In genomic region chr4:134478031-134478430, GRCm38 (mm10) we compare ENCODE assay signal across 9 mouse cellular contexts. TPM values are rescaled to one million over a fixed set of nuclear protein-coding genes. Genes with fewer than 3 reads are reported as not detected.
A peak's percentile ranks its signal among the peaks of the same experiment; 100 is the strongest.
DNase-seq lines count a peak whose midpoint lies in the region; ATAC-seq lines count a peak whose summit lies in the region.
"Had no signal": no experiment of that assay in that cellular context is flagged by ENCODE, and none has a peak within 500 bp of the region (broad histone marks: within the 10 kb centered on the region; RNA-seq: fewer than 3 reads in every experiment).

No protein-coding gene starts in this region.

- H3K4me2 ChIP-seq in hindbrain, embryonic 13.5 days = no peak overlapping the region

- DNase-seq in Muller cell, postnatal 12 days (ENCODE audit: inconsistent ontology term) = peak; percentile 85
- peak; percentile 97 for DNase-seq in cerebellum, adult 9-10 months
- DNase-seq in frontal cortex, postnatal 10 days (ENCODE audit: low spot score in 2 of 2) = peak; percentile 78 to 90
- peak; percentile 97 to 98 for DNase-seq in layer of hippocampus, postnatal 25 days (ENCODE audit: extremely low spot score in 1 of 2, low spot score in 1 of 2)
- peak; percentile 96 for DNase-seq in lung, postnatal 14 days
- peak; percentile 63 for DNase-seq in retina, adult 2 months (ENCODE audit: low read depth, low spot score)
- DNase-seq in thymus, postnatal 25 days = peak; percentile 95

- peaks cover 36% of the 10 kb centered on the region for H3K4me1 ChIP-seq in hindbrain, embryonic 13.5 days (replicated peaks)

- H3K4me3 ChIP-seq in hindbrain, embryonic 13.5 days = no peak overlapping the region
- H3K4me3 ChIP-seq: myocyte had no signal

- peaks cover 39% of the 10 kb centered on the region for H3K36me3 ChIP-seq in hindbrain, embryonic 13.5 days

- peak; percentile 35 for ATAC-seq in hindbrain, embryonic 13.5 days (ENCODE audit: low FRiP score)

- peak overlapping the region; percentile 35; the same call in 1 of the 2 replicates for H3K9ac ChIP-seq in hindbrain, embryonic 13.5 days

- H3K27me3 ChIP-seq in hindbrain, embryonic 13.5 days = 0 out of 2 replicates have a peak, but pooled peaks cover 4% of the 10 kb centered on the region

- peak overlapping the region; percentile 86 for H3K27ac ChIP-seq in hindbrain, embryonic 13.5 days

- H3K9me3 ChIP-seq in hindbrain, embryonic 13.5 days = no peaks in the 10 kb centered on the region

- 7% methylated on average over 9 of the region's 9 CpGs for WGBS in hindbrain, embryonic 13.5 days

RNA-seq across cellular contexts. Expression of gene Stmn1, which starts 9.9 kb away (rescaled TPM):
- 6,917 and 6,921 TPM in 2 replicates for polyA plus RNA-seq in hindbrain, embryonic 13.5 days (2015; fragmentation: Nextera tagmentation; extraction: Ambion mirVana)
- 100 to 1,000 TPM; 338 to 387 TPM for total RNA-seq in layer of hippocampus, postnatal 25 days (2021)

RNA-seq across cellular contexts. Expression of gene Paqr7, which starts 18.5 kb away (rescaled TPM):
- polyA plus RNA-seq in hindbrain, embryonic 13.5 days (2015; fragmentation: Nextera tagmentation; extraction: Ambion mirVana) = 20.2 and 21.5 TPM in 2 replicates
- 10 to 100 TPM; 53.2 to 66.7 TPM for total RNA-seq in layer of hippocampus, postnatal 25 days (2021)

RNA-seq across cellular contexts. Expression of gene Aunip, which starts 32.8 kb away (rescaled TPM):
- 2.6 and 2.8 TPM in 2 replicates for polyA plus RNA-seq in hindbrain, embryonic 13.5 days (2015; fragmentation: Nextera tagmentation; extraction: Ambion mirVana)
- total RNA-seq in layer of hippocampus, postnatal 25 days (2021) = under 1 TPM in 1 of 2 experiments, not detected in 1; 0.57 TPM

RNA-seq across cellular contexts. Expression of gene Mtfr1l, which starts 57.2 kb away (rescaled TPM):
- polyA plus RNA-seq in hindbrain, embryonic 13.5 days (2015; fragmentation: Nextera tagmentation; extraction: Ambion mirVana) = 160 and 163 TPM in 2 replicates
- total RNA-seq in layer of hippocampus, postnatal 25 days (2021) = 10 to 100 TPM; 69.5 to 72.0 TPM
